Comparison of ENCODE assay signal across 24 mouse cellular contexts in the genomic region with DNA sequence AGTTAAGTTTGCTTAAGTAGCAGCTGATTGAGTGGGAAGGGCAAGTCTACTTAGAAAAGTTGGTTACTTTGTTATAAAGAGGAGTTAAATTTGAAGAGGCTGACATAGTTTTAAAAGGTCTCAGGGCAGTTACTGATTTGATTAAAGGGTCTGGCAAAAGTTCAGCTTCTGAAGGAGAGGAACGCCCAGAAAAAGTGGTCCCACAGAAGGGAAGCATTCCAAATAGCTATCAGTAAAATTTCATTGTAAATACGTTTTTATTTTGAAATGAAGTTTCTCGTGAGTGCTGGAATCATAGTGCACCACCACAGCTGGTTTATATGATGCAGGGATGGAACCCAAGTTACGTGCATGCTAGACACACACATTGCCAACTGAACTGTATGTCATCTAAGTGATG. TPM values are rescaled to one million over a fixed set of nuclear protein-coding genes. Genes with fewer than 3 reads are reported as not detected.
DNase-seq lines count a peak whose midpoint lies in the region; ATAC-seq and TF ChIP-seq lines count a peak whose summit lies in the region.
"Had no signal": no experiment of that assay in that cellular context is flagged by ENCODE, and none has a peak within 500 bp of the region (broad histone marks: within the 10 kb centered on the region; RNA-seq: fewer than 3 reads in every experiment).

No protein-coding gene starts in this region.

- TF ChIP-seq EP300 in MEL (IDR thresholded peaks at IDR 0.05; ENCODE audit: low read depth in 1 of 2, low read length in 2 of 2), result no peak

- TF ChIP-seq RAD21 in MEL (IDR thresholded peaks at IDR 0.05; ENCODE audit: low read depth, low read length), result no peak

- WGBS in limb, embryonic 13.5 days, result 47% methylated on average over 4 of the region's 4 CpGs
- 81% methylated on average over 4 of the region's 4 CpGs for WGBS in limb, embryonic 10.5 days
- 43% methylated on average over 4 of the region's 4 CpGs for WGBS in limb, embryonic 14.5 days
- 61% methylated on average over 4 of the region's 4 CpGs for WGBS in intestine, embryonic 16.5 days

- H3K9me3 ChIP-seq in limb, embryonic 13.5 days, result no peaks in the 10 kb centered on the region
- no peaks in the 10 kb centered on the region for H3K9me3 ChIP-seq in limb, embryonic 10.5 days (replicated peaks)
- no peaks in the 10 kb centered on the region for H3K9me3 ChIP-seq in MEL (replicated peaks; ENCODE audit: insufficient read depth, low read length)
- no peaks in the 10 kb centered on the region for H3K9me3 ChIP-seq in limb, embryonic 14.5 days (ENCODE audit: control insufficient read depth, low read length)
- no peaks in the 10 kb centered on the region for H3K9me3 ChIP-seq in intestine, embryonic 16.5 days (ENCODE audit: control insufficient read depth, low read length)
- H3K9me3 ChIP-seq: embryonic facial prominence, embryonic 13.5 days; forebrain, embryonic 10.5 days; forebrain, embryonic 12.5 days; G1E had no signal

- 0 out of 2 replicates have a peak overlapping the region, but pooled peaks have one; percentile 52 for H3K27ac ChIP-seq in limb, embryonic 13.5 days
- no peak overlapping the region for H3K27ac ChIP-seq in limb, embryonic 10.5 days
- no peak overlapping the region for H3K27ac ChIP-seq in MEL (ENCODE audit: control insufficient read depth, low read depth, low read length)
- no peak overlapping the region for H3K27ac ChIP-seq in limb, embryonic 14.5 days (replicated peaks; ENCODE audit: low read depth, low read length)
- H3K27ac ChIP-seq in intestine, embryonic 16.5 days (ENCODE audit: low read length), result no peak overlapping the region
- H3K27ac ChIP-seq: embryonic facial prominence, embryonic 13.5 days; forebrain, embryonic 10.5 days; forebrain, embryonic 12.5 days had no signal

- H3K79me2 ChIP-seq in MEL (ENCODE audit: control insufficient read depth, insufficient read depth, low read length, poor library complexity), result peaks cover 25% of the 10 kb centered on the region

- H3K9ac ChIP-seq in limb, embryonic 13.5 days, result no peak overlapping the region
- no peak overlapping the region for H3K9ac ChIP-seq in MEL (ENCODE audit: control insufficient read depth, low read depth, low read length, poor library complexity, severe bottlenecking)
- no peak overlapping the region for H3K9ac ChIP-seq in limb, embryonic 14.5 days (ENCODE audit: low read depth, low read length, severe bottlenecking)
- H3K9ac ChIP-seq in intestine, embryonic 16.5 days (ENCODE audit: low read depth, low read length), result no peak overlapping the region
- H3K9ac ChIP-seq: embryonic facial prominence, embryonic 13.5 days; forebrain, embryonic 12.5 days had no signal

- no peak for ATAC-seq in limb, embryonic 13.5 days (ENCODE audit: low FRiP score, low read depth)
- no peak for ATAC-seq in limb, embryonic 14.5 days (ENCODE audit: low FRiP score, low read depth)
- ATAC-seq in erythroblast, adult 5-6 weeks (replicated peaks; ENCODE audit: low FRiP score, poor library complexity, severe bottlenecking), result no peak
- no peak for ATAC-seq in intestine, embryonic 16.5 days
- ATAC-seq: activated CD4-positive, CD25-positive, alpha-beta regulatory T cell, adult 4 months; forebrain, embryonic 14.5 days; forebrain, embryonic 16.5 days; Patski had no signal

- H3K4me3 ChIP-seq in limb, embryonic 13.5 days, result no peak overlapping the region
- no peak overlapping the region for H3K4me3 ChIP-seq in limb, embryonic 10.5 days
- H3K4me3 ChIP-seq in MEL (ENCODE audit: control insufficient read depth in 1 of 2, insufficient read depth in 1 of 2, low read depth in 2 of 2, low read length in 2 of 2), result no peak overlapping the region
- H3K4me3 ChIP-seq in limb, embryonic 14.5 days (replicated peaks; ENCODE audit: low read length), result no peak overlapping the region
- no peak overlapping the region for H3K4me3 ChIP-seq in intestine, embryonic 16.5 days (ENCODE audit: low read length)
- H3K4me3 ChIP-seq: embryonic facial prominence, embryonic 13.5 days; erythroblast, embryonic 14.5 days; forebrain, embryonic 10.5 days; forebrain, embryonic 12.5 days had no signal

- TF ChIP-seq POLR2A in MEL (IDR thresholded peaks at IDR 0.05; ENCODE audit: control insufficient read depth in 1 of 2, insufficient read depth in 1 of 2, low read depth in 1 of 2, low read length in 2 of 2, poor library complexity in 1 of 2), result no peak
- TF ChIP-seq POLR2A in limb, embryonic 14.5 days (IDR thresholded peaks at IDR 0.05; ENCODE audit: borderline replicate concordance, extremely low read depth, insufficient read depth, insufficient read length), result no peak

- TF ChIP-seq CTCF in MEL (IDR thresholded peaks at IDR 0.05 in 2 of 3, conservative IDR thresholded peaks at IDR 0.05 in 1 of 3; ENCODE audit: control insufficient read depth in 1 of 3, insufficient read depth in 1 of 3, low read depth in 2 of 3, low read length in 3 of 3, poor library complexity in 1 of 3, severe bottlenecking in 1 of 3), result no peak

- no peak for DNase-seq in limb, embryonic 10.5 days (ENCODE audit: low spot score)
- no peak for DNase-seq in MEL (ENCODE audit: low read depth, low spot score)
- DNase-seq in limb, embryonic 14.5 days (ENCODE audit: low spot score), result peak; percentile 50
- DNase-seq in thymus, postnatal 0 days (ENCODE audit: low spot score), result no peak
- DNase-seq: adrenal gland, adult 8-10 months; adrenal gland, postnatal 14 days; adrenal gland, postnatal 36 days; cerebellum, adult 11-12 months; cerebellum, adult 2 months; cerebellum, adult 9-10 months; cerebellum, postnatal 10 days; cerebellum, postnatal 25 days had no signal

- H3K36me3 ChIP-seq in limb, embryonic 13.5 days, result peaks cover 45% of the 10 kb centered on the region
- H3K36me3 ChIP-seq in limb, embryonic 10.5 days, result peaks cover 55% of the 10 kb centered on the region
- H3K36me3 ChIP-seq in MEL (ENCODE audit: control insufficient read depth in 1 of 2, insufficient read depth in 2 of 2, low read length in 2 of 2), result peaks cover 0 to 3% of the 10 kb centered on the region in 2 experiments; a peak in 1 of 4 replicates
- peaks cover 48% of the 10 kb centered on the region for H3K36me3 ChIP-seq in limb, embryonic 14.5 days (ENCODE audit: control insufficient read depth, insufficient read depth, low read length)
- peaks cover 24% of the 10 kb centered on the region for H3K36me3 ChIP-seq in intestine, embryonic 16.5 days (ENCODE audit: control insufficient read depth, insufficient read depth, low read length)

- peaks cover 17% of the 10 kb centered on the region for H3K4me1 ChIP-seq in limb, embryonic 13.5 days
- H3K4me1 ChIP-seq in limb, embryonic 10.5 days, result peaks cover 10% of the 10 kb centered on the region
- no peaks in the 10 kb centered on the region for H3K4me1 ChIP-seq in MEL (ENCODE audit: control insufficient read depth in 1 of 2, insufficient read depth in 2 of 2, low read length in 2 of 2)
- H3K4me1 ChIP-seq in limb, embryonic 14.5 days (ENCODE audit: control insufficient read depth, insufficient read depth, low read length), result no peaks in the 10 kb centered on the region
- 0 out of 2 replicates have a peak, but pooled peaks cover 9% of the 10 kb centered on the region for H3K4me1 ChIP-seq in intestine, embryonic 16.5 days (ENCODE audit: control insufficient read depth, insufficient read depth, low read length)
- H3K4me1 ChIP-seq: forebrain, embryonic 12.5 days had no signal

- peaks cover under 1% of the 10 kb centered on the region for H3K27me3 ChIP-seq in limb, embryonic 13.5 days
- no peaks in the 10 kb centered on the region for H3K27me3 ChIP-seq in limb, embryonic 10.5 days (ENCODE audit: low read depth, poor library complexity, severe bottlenecking)
- no peaks in the 10 kb centered on the region for H3K27me3 ChIP-seq in MEL (ENCODE audit: control insufficient read depth in 1 of 2, insufficient read depth in 2 of 2, low read length in 2 of 2)
- H3K27me3 ChIP-seq in limb, embryonic 14.5 days (ENCODE audit: control insufficient read depth, insufficient read depth, low read length), result no peaks in the 10 kb centered on the region
- no peaks in the 10 kb centered on the region for H3K27me3 ChIP-seq in intestine, embryonic 16.5 days (replicated peaks; ENCODE audit: control insufficient read depth, insufficient read depth, low read length)
- H3K27me3 ChIP-seq: embryonic facial prominence, embryonic 13.5 days; Patski had no signal

- no peak overlapping the region for H3K4me2 ChIP-seq in limb, embryonic 13.5 days (replicated peaks)
- H3K4me2 ChIP-seq in limb, embryonic 14.5 days (replicated peaks; ENCODE audit: low read depth, low read length, severe bottlenecking), result no peak overlapping the region
- no peak overlapping the region for H3K4me2 ChIP-seq in intestine, embryonic 16.5 days (ENCODE audit: low read depth, low read length)
- H3K4me2 ChIP-seq: embryonic facial prominence, embryonic 13.5 days; forebrain, embryonic 12.5 days had no signal

RNA-seq across cellular contexts. Expression of a gene that starts 16.0 kb away (rescaled TPM):
- polyA plus RNA-seq in limb, embryonic 13.5 days (2015; fragmentation: Nextera tagmentation; extraction: Ambion mirVana), result 112 and 122 TPM in 2 replicates
- polyA plus RNA-seq in limb, embryonic 10.5 days (2016; fragmentation: Nextera tagmentation; extraction: Ambion mirVana), result 96.4 and 99.6 TPM in 2 replicates
- 32.0 and 37.3 TPM in 2 replicates for total RNA-seq in MEL (2012; rRNA removed)
- polyA plus RNA-seq in MEL (2012; ENCODE audit: insufficient read depth in 1 of 2, insufficient read length in 2 of 2, low read depth in 1 of 2, low replicate concordance in 2 of 2, missing spikeins in 1 of 2), result 10 to 100 TPM in 1 of 2 experiments, not detected in 1; 71.8 TPM
- polyA plus RNA-seq in limb, embryonic 14.5 days (2012; rRNA removed), result 179 and 270 TPM in 2 replicates
- 66.1 and 70.5 TPM in 2 replicates for polyA plus RNA-seq in limb, embryonic 14.5 days (2014; fragmentation: Nextera tagmentation; extraction: Ambion mirVana)
- 47.3 and 49.2 TPM in 2 replicates for polyA plus RNA-seq in thymus, postnatal 0 days (2015; fragmentation: Nextera tagmentation; extraction: Ambion mirVana)
- 6.5 and 7.1 TPM in 2 replicates for total RNA-seq in erythroblast, adult 5-6 weeks (2015; ENCODE audit: low replicate concordance)
- total RNA-seq in erythroblast, adult 5-6 weeks (2017; ENCODE audit: low replicate concordance), result 19.7 and 43.3 TPM in 2 replicates
- 105 and 107 TPM in 2 replicates for polyA plus RNA-seq in intestine, embryonic 16.5 days (2015; fragmentation: Nextera tagmentation; extraction: Ambion mirVana)

RNA-seq across cellular contexts. Expression of a gene that starts 16.1 kb away (rescaled TPM):
- 86.0 and 90.5 TPM in 2 replicates for polyA plus RNA-seq in limb, embryonic 13.5 days (2015; fragmentation: Nextera tagmentation; extraction: Ambion mirVana)
- 71.4 and 75.2 TPM in 2 replicates for polyA plus RNA-seq in limb, embryonic 10.5 days (2016; fragmentation: Nextera tagmentation; extraction: Ambion mirVana)
- total RNA-seq in MEL (2012; rRNA removed), result 16.7 and 16.9 TPM in 2 replicates
- 10 to 100 TPM in 1 of 2 experiments, not detected in 1; 29.5 TPM for polyA plus RNA-seq in MEL (2012; ENCODE audit: insufficient read depth in 1 of 2, insufficient read length in 2 of 2, low read depth in 1 of 2, low replicate concordance in 2 of 2, missing spikeins in 1 of 2)
- 86.0 and 103 TPM in 2 replicates for polyA plus RNA-seq in limb, embryonic 14.5 days (2012; rRNA removed)
- 76.0 and 81.7 TPM in 2 replicates for polyA plus RNA-seq in limb, embryonic 14.5 days (2014; fragmentation: Nextera tagmentation; extraction: Ambion mirVana)
- 56.5 and 60.3 TPM in 2 replicates for polyA plus RNA-seq in thymus, postnatal 0 days (2015; fragmentation: Nextera tagmentation; extraction: Ambion mirVana)
- 15.8 and 21.3 TPM in 2 replicates for total RNA-seq in erythroblast, adult 5-6 weeks (2015; ENCODE audit: low replicate concordance)
- total RNA-seq in erythroblast, adult 5-6 weeks (2017; ENCODE audit: low replicate concordance), result 33.6 and 77.5 TPM in 2 replicates
- 73.6 and 77.9 TPM in 2 replicates for polyA plus RNA-seq in intestine, embryonic 16.5 days (2015; fragmentation: Nextera tagmentation; extraction: Ambion mirVana)

RNA-seq across cellular contexts. Expression of a gene that starts 16.3 kb away (rescaled TPM):
- 3.2 and 3.6 TPM in 2 replicates for polyA plus RNA-seq in limb, embryonic 13.5 days (2015; fragmentation: Nextera tagmentation; extraction: Ambion mirVana)
- 3.1 and 3.4 TPM in 2 replicates for polyA plus RNA-seq in limb, embryonic 10.5 days (2016; fragmentation: Nextera tagmentation; extraction: Ambion mirVana)
- 17.6 and 19.6 TPM in 2 replicates for total RNA-seq in MEL (2012; rRNA removed)
- polyA plus RNA-seq in MEL (2012; ENCODE audit: insufficient read depth in 1 of 2, insufficient read length in 2 of 2, low read depth in 1 of 2, low replicate concordance in 2 of 2, missing spikeins in 1 of 2), result 10 to 100 TPM in 1 of 2 experiments, not detected in 1; 95.5 TPM
- 47.9 and 69.8 TPM in 2 replicates for polyA plus RNA-seq in limb, embryonic 14.5 days (2012; rRNA removed)
- polyA plus RNA-seq in limb, embryonic 14.5 days (2014; fragmentation: Nextera tagmentation; extraction: Ambion mirVana), result 3.1 and 3.7 TPM in 2 replicates
- polyA plus RNA-seq in thymus, postnatal 0 days (2015; fragmentation: Nextera tagmentation; extraction: Ambion mirVana), result 3.4 and 3.7 TPM in 2 replicates
- total RNA-seq in erythroblast, adult 5-6 weeks (2015; ENCODE audit: low replicate concordance), result 1.3 and 1.9 TPM in 2 replicates
- total RNA-seq in erythroblast, adult 5-6 weeks (2017; ENCODE audit: low replicate concordance), result 2.1 and 2.5 TPM in 2 replicates
- 4.9 and 5.5 TPM in 2 replicates for polyA plus RNA-seq in intestine, embryonic 16.5 days (2015; fragmentation: Nextera tagmentation; extraction: Ambion mirVana)

RNA-seq across cellular contexts. Expression of a gene that starts 16.6 kb away (rescaled TPM):
- 1.4 and 2.5 TPM in 2 replicates for polyA plus RNA-seq in limb, embryonic 13.5 days (2015; fragmentation: Nextera tagmentation; extraction: Ambion mirVana)
- 0.89 and 0.94 TPM in 2 replicates for polyA plus RNA-seq in limb, embryonic 10.5 days (2016; fragmentation: Nextera tagmentation; extraction: Ambion mirVana)
- total RNA-seq in MEL (2012; rRNA removed), result 0.73 and 0.92 TPM in 2 replicates
- polyA plus RNA-seq in MEL (2012; ENCODE audit: insufficient read depth in 1 of 2, insufficient read length in 2 of 2, low read depth in 1 of 2, low replicate concordance in 2 of 2, missing spikeins in 1 of 2), result under 1 TPM in 1 of 2 experiments, not detected in 1; 0.54 TPM
- polyA plus RNA-seq in limb, embryonic 14.5 days (2012; rRNA removed), result 0.87 and 1.0 TPM in 2 replicates
- polyA plus RNA-seq in limb, embryonic 14.5 days (2014; fragmentation: Nextera tagmentation; extraction: Ambion mirVana), result 1.6 and 2.5 TPM in 2 replicates
- 23.6 and 28.0 TPM in 2 replicates for polyA plus RNA-seq in thymus, postnatal 0 days (2015; fragmentation: Nextera tagmentation; extraction: Ambion mirVana)
- 0.84 TPM in 1 of 2 replicates, not detected in the other for total RNA-seq in erythroblast, adult 5-6 weeks (2015; ENCODE audit: low replicate concordance)
- 0.09 TPM in 1 of 2 replicates, not detected in the other for total RNA-seq in erythroblast, adult 5-6 weeks (2017; ENCODE audit: low replicate concordance)
- polyA plus RNA-seq in intestine, embryonic 16.5 days (2015; fragmentation: Nextera tagmentation; extraction: Ambion mirVana), result 1.5 and 1.8 TPM in 2 replicates

RNA-seq across cellular contexts. Expression of a gene that starts 16.9 kb away (rescaled TPM):
- 97.3 and 102 TPM in 2 replicates for polyA plus RNA-seq in limb, embryonic 13.5 days (2015; fragmentation: Nextera tagmentation; extraction: Ambion mirVana)
- 174 and 181 TPM in 2 replicates for polyA plus RNA-seq in limb, embryonic 10.5 days (2016; fragmentation: Nextera tagmentation; extraction: Ambion mirVana)
- total RNA-seq in MEL (2012; rRNA removed), result 136 and 137 TPM in 2 replicates
- polyA plus RNA-seq in MEL (2012; ENCODE audit: insufficient read depth in 1 of 2, insufficient read length in 2 of 2, low read depth in 1 of 2, low replicate concordance in 2 of 2, missing spikeins in 1 of 2), result 100 to 1,000 TPM in 1 of 2 experiments, not detected in 1; 235 TPM
- 92.5 and 133 TPM in 2 replicates for polyA plus RNA-seq in limb, embryonic 14.5 days (2012; rRNA removed)
- polyA plus RNA-seq in limb, embryonic 14.5 days (2014; fragmentation: Nextera tagmentation; extraction: Ambion mirVana), result 53.0 and 53.9 TPM in 2 replicates
- 88.1 and 109 TPM in 2 replicates for polyA plus RNA-seq in thymus, postnatal 0 days (2015; fragmentation: Nextera tagmentation; extraction: Ambion mirVana)
- 10.4 and 14.4 TPM in 2 replicates for total RNA-seq in erythroblast, adult 5-6 weeks (2015; ENCODE audit: low replicate concordance)
- 21.7 and 21.9 TPM in 2 replicates for total RNA-seq in erythroblast, adult 5-6 weeks (2017; ENCODE audit: low replicate concordance)
- polyA plus RNA-seq in intestine, embryonic 16.5 days (2015; fragmentation: Nextera tagmentation; extraction: Ambion mirVana), result 78.7 and 87.8 TPM in 2 replicates
